Mouse (Mus musculus) MEL (cell line): Measurements from ENCODE around the gene Hoxc10. TPM values are rescaled to one million over a fixed set of nuclear protein-coding genes. Genes with fewer than 3 reads are reported as not detected.

Experiments used
- DNase-seq: peaks from one replicate; pipeline ENCODE4 v3.0.0; 2011; ENCODE audit warnings: low read depth, low spot score
- H3K27ac ChIP-seq: 2 replicates; pipeline ENCODE4 v1.5.1; 2012; ENCODE audit warnings: low read depth, mild to moderate bottlenecking, control low read depth, low read length, moderate library complexity; ENCODE audit not compliant: control insufficient read depth
- H3K27me3 ChIP-seq, 2 experiments: fragments of 150-350 bp in 1 of 2; sonication (generic) in 1 of 2; 2 replicates each; pipeline ENCODE4 v1.6.1; 2012; ENCODE audit warnings: low read length in 2 of 2, mild to moderate bottlenecking in 2 of 2, improper control_type of control experiment in 1 of 2, moderate library complexity in 1 of 2; ENCODE audit not compliant: insufficient read depth in 2 of 2, control insufficient read depth in 1 of 2
- H3K36me3 ChIP-seq, 2 experiments: 2 replicates each; pipeline ENCODE4 v1.6.1; 2012 to 2014; ENCODE audit warnings: low read length in 2 of 2, improper control_type of control experiment in 1 of 2, inconsistent platforms in 1 of 2, mild to moderate bottlenecking in 1 of 2; ENCODE audit not compliant: insufficient read depth in 2 of 2, control insufficient read depth in 1 of 2
- H3K4me1 ChIP-seq, 2 experiments: fragments of 150-350 bp in 1 of 2; sonication (generic) in 1 of 2; 2 replicates each; pipeline ENCODE4 v1.6.1; 2012; ENCODE audit warnings: low read length in 2 of 2, improper control_type of control experiment in 1 of 2, mild to moderate bottlenecking in 1 of 2; ENCODE audit not compliant: insufficient read depth in 2 of 2, control insufficient read depth in 1 of 2
- H3K4me3 ChIP-seq, 2 experiments: fragments of 150-350 bp in 1 of 2; sonication (generic) in 1 of 2; 2 replicates each; pipeline ENCODE4 v1.5.1; 2012; ENCODE audit warnings: low read depth in 2 of 2, low read length in 2 of 2, mild to moderate bottlenecking in 2 of 2, moderate library complexity in 2 of 2, control low read depth in 1 of 2, improper control_type of control experiment in 1 of 2; ENCODE audit not compliant: control insufficient read depth in 1 of 2, insufficient read depth in 1 of 2
- H3K79me2 ChIP-seq: 2 replicates; pipeline ENCODE4 v1.6.1; 2012; ENCODE audit warnings: mild to moderate bottlenecking, low read length, moderate library complexity; ENCODE audit not compliant: control insufficient read depth, poor library complexity, insufficient read depth
- H3K9ac ChIP-seq: 2 replicates; pipeline ENCODE4 v1.6.1; 2012; ENCODE audit warnings: low read depth, mild to moderate bottlenecking, control low read depth, low read length, moderate library complexity; ENCODE audit not compliant: control insufficient read depth, poor library complexity, severe bottlenecking
- H3K9me3 ChIP-seq: fragments of 150-350 bp; sonication (generic); replicated peaks from 2 replicates; pipeline ENCODE4 v1.6.1; 2012; ENCODE audit warnings: mild to moderate bottlenecking, low read length, improper control_type of control experiment, moderate library complexity; ENCODE audit not compliant: insufficient read depth
- BHLHE40 ChIP-seq: IDR thresholded peaks from 2 replicates; pipeline ENCODE4 v1.6.1; 2012; ENCODE audit warnings: low read depth, mild to moderate bottlenecking, inconsistent platforms, low read length, improper control_type of control experiment, borderline replicate concordance
- CHD1 ChIP-seq: IDR thresholded peaks from 2 replicates; pipeline ENCODE4 v1.6.1; 2012; ENCODE audit warnings: low read depth, mild to moderate bottlenecking, inconsistent platforms, low read length, improper control_type of control experiment
- EP300 ChIP-seq, 2 experiments: IDR thresholded peaks; 2 replicates each; pipeline ENCODE4 v1.6.1; 2011; ENCODE audit warnings: improper control_type of control experiment in 2 of 2, low read length in 2 of 2, low read depth in 1 of 2, mild to moderate bottlenecking in 1 of 2
- MEF2A ChIP-seq: IDR thresholded peaks from 2 replicates; pipeline ENCODE4 v1.6.1; 2014; ENCODE audit warnings: low read depth, mild to moderate bottlenecking, inconsistent platforms, low read length, improper control_type of control experiment; ENCODE audit not compliant: poor library complexity, insufficient replicate concordance, severe bottlenecking; ENCODE audit errors: extremely low read depth
- MXI1 ChIP-seq: IDR thresholded peaks from 2 replicates; pipeline ENCODE4 v1.6.1; 2011; ENCODE audit warnings: mild to moderate bottlenecking, low read depth, low read length, improper control_type of control experiment
- MYB ChIP-seq: IDR thresholded peaks from 2 replicates; pipeline ENCODE4 v1.6.1; 2011; ENCODE audit warnings: mild to moderate bottlenecking, low read depth, low read length, improper control_type of control experiment
- MYC ChIP-seq: IDR thresholded peaks from 2 replicates; pipeline ENCODE4 v1.6.1; 2011; ENCODE audit warnings: low read depth, mild to moderate bottlenecking, low read length, improper control_type of control experiment, moderate library complexity
- POLR2A ChIP-seq, 2 experiments: IDR thresholded peaks; 2 replicates each; pipeline ENCODE4 v1.6.1; 2011 to 2012; ENCODE audit warnings: low read length in 2 of 2, mild to moderate bottlenecking in 2 of 2, control low read depth in 1 of 2, improper control_type of control experiment in 1 of 2, low read depth in 1 of 2, moderate library complexity in 1 of 2; ENCODE audit not compliant: control insufficient read depth in 1 of 2, insufficient read depth in 1 of 2, poor library complexity in 1 of 2
- POLR2AphosphoS5 ChIP-seq: IDR thresholded peaks from 2 replicates; pipeline ENCODE4 v1.6.1; 2012; ENCODE audit warnings: low read depth, borderline replicate concordance, mild to moderate bottlenecking, inconsistent platforms, low read length, moderate library complexity, mixed read lengths
- RCOR1 ChIP-seq: IDR thresholded peaks from 2 replicates; pipeline ENCODE4 v1.6.1; 2012; ENCODE audit warnings: low read depth, mild to moderate bottlenecking, inconsistent platforms, low read length, improper control_type of control experiment
- SIN3A ChIP-seq: IDR thresholded peaks from 2 replicates; pipeline ENCODE4 v1.6.1; 2012; ENCODE audit warnings: low read length, improper control_type of control experiment, inconsistent platforms
- SMC3 ChIP-seq: IDR thresholded peaks from 2 replicates; pipeline ENCODE4 v1.6.1; 2011; ENCODE audit warnings: low read depth, low read length, improper control_type of control experiment
- TAL1 ChIP-seq: IDR thresholded peaks from 2 replicates; pipeline ENCODE4 v1.6.1; 2012; ENCODE audit warnings: mild to moderate bottlenecking, inconsistent platforms, low read length, moderate library complexity, mixed read lengths
- TCF12 ChIP-seq: IDR thresholded peaks from 2 replicates; pipeline ENCODE4 v1.6.1; 2014; ENCODE audit warnings: low read depth, mild to moderate bottlenecking, inconsistent platforms, low read length, improper control_type of control experiment, moderate library complexity
- ZNF384 ChIP-seq: IDR thresholded peaks from 2 replicates; pipeline ENCODE4 v1.6.1; 2012; ENCODE audit warnings: low read depth, mild to moderate bottlenecking, inconsistent platforms, low read length, improper control_type of control experiment
- polyA plus RNA-seq, 2 experiments: library from polyadenylated mRNA; stranded (reverse) in 1 of 2; unstranded in 1 of 2; fragments of >175 nt in 1 of 2; fragments of >200 nt in 1 of 2; gene quantifications; 2 replicates each; pipeline versions ENCODE4 v1.2.1 to v1.2.4; 2012; ENCODE audit warnings: low replicate concordance in 2 of 2, low read depth in 1 of 2; ENCODE audit not compliant: insufficient read length in 2 of 2, insufficient read depth in 1 of 2, missing spikeins in 1 of 2
- total RNA-seq: library from RNA; depleted of rRNA; stranded (reverse); fragments of 300-350 nt; gene quantifications from 2 replicates; pipeline ENCODE4 v1.2.3, GENCODE M21; 2012

The Hoxc10 gene
- total and polyA plus RNA-seq, 3 experiments, result 6.8 to 24.8 TPM; not detected in 1

GRCm38 (mm10) chr15:102988078-102988477 lies 21.5 kb downstream of the Hoxc10 start:
- peak; percentile 90 for TF ChIP-seq ZNF384
- no peak for TF ChIP-seq POLR2AphosphoS5
- no peak for TF ChIP-seq MYC
- TF ChIP-seq, all 39 proteins: peak for 1
- H3K27ac ChIP-seq, result no peak overlapping the region
- no peak overlapping the region for H3K4me3 ChIP-seq
- H3K36me3 ChIP-seq, result peaks cover 0 to 3% of the 10 kb centered on the region in 2 experiments; a peak in 2 of 4 replicates
- H3K79me2 ChIP-seq, result no peaks in the 10 kb centered on the region
- H3K27me3 ChIP-seq, result no peaks in the 10 kb centered on the region
- 0 out of 4 replicates have a peak, but pooled peaks cover 0 to 4% of the 10 kb centered on the region in 2 experiments for H3K4me1 ChIP-seq
- no peak for DNase-seq
- H3K9ac ChIP-seq, result no peak overlapping the region
- no peaks in the 10 kb centered on the region for H3K9me3 ChIP-seq

- DNase-seq, result no peak
- Histone ChIP-seq H3K36me3 (peaks cover 0 to 3% of the 10 kb centered on the region in 2 experiments; a peak in 1 of 4 replicates), H3K4me1 (0 out of 4 replicates have a peak, but pooled peaks cover 0 to 4% of the 10 kb centered on the region in 2 experiments), H3K9me3 (no peaks in the 10 kb centered on the region), H3K27ac (no peak within 1 kb of the TSS), H3K4me3 (no peak within 1 kb of the TSS), H3K27me3 (no peaks in the 10 kb centered on the region), H3K79me2 (no peaks in the 10 kb centered on the region), H3K9ac (no peak within 1 kb of the TSS)
- no peak for TF ChIP-seq EP300 (IDR thresholded peaks at IDR 0.05; ENCODE audit: low read depth in 1 of 2, low read length in 2 of 2)
- TF ChIP-seq MYB, result no peak
- TF ChIP-seq RCOR1, result no peak
- TF ChIP-seq POLR2AphosphoS5, result no peak
- no peak for TF ChIP-seq MXI1
- TF ChIP-seq ZNF384, result no peak
- no peak for TF ChIP-seq SMC3
- TF ChIP-seq MEF2A, result no peak
- TF ChIP-seq SIN3A, result no peak
- no peak for TF ChIP-seq TAL1
- no peak for TF ChIP-seq TCF12
- TF ChIP-seq BHLHE40, result no peak
- TF ChIP-seq POLR2A (IDR thresholded peaks at IDR 0.05; ENCODE audit: control insufficient read depth in 1 of 2, insufficient read depth in 1 of 2, low read depth in 1 of 2, low read length in 2 of 2, poor library complexity in 1 of 2), result no peak
- no peak for TF ChIP-seq CHD1
Measured at GRCm38 (mm10) chr15:102990461-102991397, 24.1 kb downstream of the Hoxc10 start, which contains the start of gene Hoxc8. TSS of gene Hoxc8 (plus strand) at chr15:102990607.
